ENCODE assay signal across 26 mouse cellular contexts in genomic region chr13:29724855-29725254, GRCm38 (mm10).
DNase-seq lines count a peak whose midpoint lies in the region; ATAC-seq and TF ChIP-seq lines count a peak whose summit lies in the region.
"Had no signal": no experiment of that assay in that cellular context is flagged by ENCODE, and none has a peak within 500 bp of the region (broad histone marks: within the 10 kb centered on the region; RNA-seq: fewer than 3 reads in every experiment).

No protein-coding gene starts in this region.

- H3K4me1 ChIP-seq in hindbrain, embryonic 14.5 days (replicated peaks; ENCODE audit: control insufficient read depth, insufficient read depth, low read length): 0 out of 2 replicates have a peak, but pooled peaks cover 4% of the 10 kb centered on the region
- no peaks in the 10 kb centered on the region for H3K4me1 ChIP-seq in hindbrain, embryonic 12.5 days
- no peaks in the 10 kb centered on the region for H3K4me1 ChIP-seq in midbrain, embryonic 16.5 days (ENCODE audit: control insufficient read depth, insufficient read depth, low read length)
- H3K4me1 ChIP-seq in midbrain, postnatal 0 days (ENCODE audit: insufficient read depth, low read length): no peaks in the 10 kb centered on the region
- no peaks in the 10 kb centered on the region for H3K4me1 ChIP-seq in hindbrain, postnatal 0 days (ENCODE audit: insufficient read depth, low read length)
- H3K4me1 ChIP-seq: embryonic facial prominence, embryonic 10.5 days; forebrain, embryonic 12.5 days; forebrain, embryonic 15.5 days; hindbrain, embryonic 15.5 days had no signal

- TF ChIP-seq CTCF in midbrain, postnatal 0 days (IDR thresholded peaks at IDR 0.05): no peak
- TF ChIP-seq CTCF in hindbrain, postnatal 0 days (IDR thresholded peaks at IDR 0.05; ENCODE audit: low read depth): no peak
- no peak for TF ChIP-seq CTCF in gastrocnemius, adult 2 months (IDR thresholded peaks at IDR 0.05)

- no peak for DNase-seq in hindbrain, embryonic 14.5 days (ENCODE audit: low spot score)
- no peak for DNase-seq in midbrain, postnatal 0 days (ENCODE audit: low spot score)
- DNase-seq in hindbrain, postnatal 0 days (ENCODE audit: low spot score): no peak
- no peak for DNase-seq in gastrocnemius, adult 2 months
- DNase-seq: adrenal gland, adult 2 months; adrenal gland, postnatal 14 days; cerebellum, adult 11-12 months; cerebellum, adult 8-10 months; cerebellum, postnatal 10 days; cerebellum, postnatal 36 days; embryo, embryonic 11 days; gastrocnemius, postnatal 10 days; gastrocnemius, postnatal 36 days; heart, postnatal 36 days had no signal

- ATAC-seq in hindbrain, embryonic 14.5 days (ENCODE audit: low FRiP score): 0 out of 2 replicates have a peak, but pooled peaks have one; percentile 11
- ATAC-seq in hindbrain, embryonic 12.5 days (ENCODE audit: low FRiP score): no peak
- ATAC-seq in midbrain, embryonic 16.5 days: peak; percentile 42; the same call in 1 of the 2 replicates
- ATAC-seq in midbrain, postnatal 0 days (ENCODE audit: low FRiP score): no peak
- ATAC-seq in hindbrain, postnatal 0 days: peak; percentile 43; the same call in 1 of the 2 replicates
- ATAC-seq: CD4-positive, CD25-positive, alpha-beta regulatory T cell, adult 4 months; forebrain, embryonic 15.5 days; inflammation-experienced regulatory T-cells, adult 6 months; intestine, embryonic 16.5 days had no signal

- no peak overlapping the region for H3K9ac ChIP-seq in hindbrain, embryonic 14.5 days
- H3K9ac ChIP-seq in hindbrain, embryonic 12.5 days: no peak overlapping the region
- no peak overlapping the region for H3K9ac ChIP-seq in midbrain, embryonic 16.5 days (ENCODE audit: low read depth, low read length)
- no peak overlapping the region for H3K9ac ChIP-seq in midbrain, postnatal 0 days (replicated peaks; ENCODE audit: low read length, poor library complexity, severe bottlenecking)
- no peak overlapping the region for H3K9ac ChIP-seq in hindbrain, postnatal 0 days (replicated peaks; ENCODE audit: low read length)
- H3K9ac ChIP-seq: embryonic facial prominence, embryonic 13.5 days; forebrain, embryonic 12.5 days; forebrain, embryonic 15.5 days; hindbrain, embryonic 15.5 days had no signal

- H3K4me3 ChIP-seq in hindbrain, embryonic 14.5 days (replicated peaks; ENCODE audit: low read length): no peak overlapping the region
- H3K4me3 ChIP-seq in hindbrain, embryonic 12.5 days: no peak overlapping the region
- H3K4me3 ChIP-seq in midbrain, embryonic 16.5 days (ENCODE audit: low read depth, low read length): no peak overlapping the region
- no peak overlapping the region for H3K4me3 ChIP-seq in midbrain, postnatal 0 days (ENCODE audit: low read depth, low read length)
- H3K4me3 ChIP-seq in hindbrain, postnatal 0 days (ENCODE audit: low read length): no peak overlapping the region
- H3K4me3 ChIP-seq in gastrocnemius, adult 2 months: no peak overlapping the region
- H3K4me3 ChIP-seq: embryonic facial prominence, embryonic 10.5 days; embryonic facial prominence, embryonic 13.5 days; erythroblast, embryonic 14.5 days; forebrain, embryonic 12.5 days; forebrain, embryonic 15.5 days; hindbrain, embryonic 15.5 days had no signal

- WGBS in hindbrain, embryonic 14.5 days: 76% methylated on average over 6 of the region's 6 CpGs
- 75% methylated on average over 6 of the region's 6 CpGs for WGBS in hindbrain, embryonic 12.5 days
- WGBS in midbrain, embryonic 16.5 days: 62% methylated on average over 6 of the region's 6 CpGs
- 73% methylated on average over 6 of the region's 6 CpGs for WGBS in midbrain, postnatal 0 days
- 71% methylated on average over 6 of the region's 6 CpGs for WGBS in hindbrain, postnatal 0 days

- no peaks in the 10 kb centered on the region for H3K36me3 ChIP-seq in hindbrain, embryonic 14.5 days (replicated peaks; ENCODE audit: control insufficient read depth, insufficient read depth)
- no peaks in the 10 kb centered on the region for H3K36me3 ChIP-seq in hindbrain, embryonic 12.5 days
- no peaks in the 10 kb centered on the region for H3K36me3 ChIP-seq in midbrain, embryonic 16.5 days (ENCODE audit: control insufficient read depth, insufficient read depth, low read length)
- no peaks in the 10 kb centered on the region for H3K36me3 ChIP-seq in midbrain, postnatal 0 days (ENCODE audit: insufficient read depth, low read length)
- H3K36me3 ChIP-seq in hindbrain, postnatal 0 days (ENCODE audit: insufficient read depth, low read length): no peaks in the 10 kb centered on the region
- H3K36me3 ChIP-seq: embryonic facial prominence, embryonic 10.5 days; embryonic facial prominence, embryonic 13.5 days; forebrain, embryonic 12.5 days; forebrain, embryonic 15.5 days; hindbrain, embryonic 15.5 days had no signal

- H3K4me2 ChIP-seq in hindbrain, embryonic 14.5 days (replicated peaks): no peak overlapping the region
- no peak overlapping the region for H3K4me2 ChIP-seq in hindbrain, embryonic 12.5 days (replicated peaks)
- H3K4me2 ChIP-seq in midbrain, embryonic 16.5 days (ENCODE audit: low read length): no peak overlapping the region
- no peak overlapping the region for H3K4me2 ChIP-seq in midbrain, postnatal 0 days (ENCODE audit: low read depth, low read length, poor library complexity, severe bottlenecking)
- no peak overlapping the region for H3K4me2 ChIP-seq in hindbrain, postnatal 0 days (ENCODE audit: low read depth, low read length)
- H3K4me2 ChIP-seq: embryonic facial prominence, embryonic 13.5 days; forebrain, embryonic 12.5 days; forebrain, embryonic 15.5 days; heart, embryonic 11.5 days; hindbrain, embryonic 15.5 days had no signal

- no peaks in the 10 kb centered on the region for H3K9me3 ChIP-seq in hindbrain, embryonic 14.5 days (ENCODE audit: control insufficient read depth, low read length)
- H3K9me3 ChIP-seq in hindbrain, embryonic 12.5 days (replicated peaks): no peaks in the 10 kb centered on the region
- no peaks in the 10 kb centered on the region for H3K9me3 ChIP-seq in midbrain, embryonic 16.5 days (replicated peaks; ENCODE audit: control insufficient read depth, low read length, poor library complexity, severe bottlenecking)
- no peaks in the 10 kb centered on the region for H3K9me3 ChIP-seq in midbrain, postnatal 0 days (ENCODE audit: low read length)
- no peaks in the 10 kb centered on the region for H3K9me3 ChIP-seq in hindbrain, postnatal 0 days (ENCODE audit: low read length)
- H3K9me3 ChIP-seq: embryonic facial prominence, embryonic 10.5 days; embryonic facial prominence, embryonic 13.5 days; forebrain, embryonic 12.5 days; forebrain, embryonic 15.5 days; hindbrain, embryonic 15.5 days had no signal

- no peaks in the 10 kb centered on the region for H3K27me3 ChIP-seq in hindbrain, embryonic 14.5 days (ENCODE audit: control insufficient read depth, insufficient read depth, low read length)
- H3K27me3 ChIP-seq in hindbrain, embryonic 12.5 days: no peaks in the 10 kb centered on the region
- no peaks in the 10 kb centered on the region for H3K27me3 ChIP-seq in midbrain, embryonic 16.5 days (ENCODE audit: control insufficient read depth, insufficient read depth, low read depth, low read length)
- no peaks in the 10 kb centered on the region for H3K27me3 ChIP-seq in midbrain, postnatal 0 days (ENCODE audit: insufficient read depth, low read length)
- H3K27me3 ChIP-seq in hindbrain, postnatal 0 days (ENCODE audit: insufficient read depth, low read length): no peaks in the 10 kb centered on the region
- H3K27me3 ChIP-seq: embryonic facial prominence, embryonic 13.5 days; forebrain, embryonic 12.5 days; forebrain, embryonic 15.5 days; hindbrain, embryonic 15.5 days had no signal

- intact Hi-C loops in gastrocnemius, adult 2 months (cut with DNase I): no loop called here

- no peak overlapping the region for H3K27ac ChIP-seq in hindbrain, embryonic 14.5 days
- H3K27ac ChIP-seq in hindbrain, embryonic 12.5 days: no peak overlapping the region
- H3K27ac ChIP-seq in midbrain, embryonic 16.5 days (ENCODE audit: low read length): no peak overlapping the region
- no peak overlapping the region for H3K27ac ChIP-seq in midbrain, postnatal 0 days (ENCODE audit: low read depth, low read length)
- no peak overlapping the region for H3K27ac ChIP-seq in hindbrain, postnatal 0 days
- no peak overlapping the region for H3K27ac ChIP-seq in gastrocnemius, adult 2 months
- H3K27ac ChIP-seq: embryonic facial prominence, embryonic 10.5 days; forebrain, embryonic 12.5 days; forebrain, embryonic 15.5 days; hindbrain, embryonic 15.5 days had no signal

Comparison
In these comparisons a context has a peak if more than half of its experiments do, and no peak if none do; other contexts are left out.
1. ATAC-seq: peak in hindbrain, embryonic 14.5 days (single experiment), midbrain, embryonic 16.5 days (single experiment) and hindbrain, postnatal 0 days (single experiment); none in hindbrain, embryonic 12.5 days (single experiment) and midbrain, postnatal 0 days (single experiment).